Mouse (Mus musculus): ENCODE results near the gene Ucp2.

GRCm38 (mm10) chr7:100550338-100551007, 57.3 kb downstream of the Ucp2 start:
- TF ChIP-seq POLR2A (IDR thresholded peaks at IDR 0.05; ENCODE audit: borderline replicate concordance, low read depth, low read length) (no peak), CTCF (IDR thresholded peaks at IDR 0.05; ENCODE audit: low read depth, low read length) (no peak)

All from bone marrow macrophage, adult 2 months (primary cell).